Mouse (Mus musculus) erythroblast, embryonic 14.5 days (primary cell): Measurements from ENCODE around the gene Rreb1.

Experiments used
- GATA1 ChIP-seq: IDR thresholded peaks from 2 replicates; pipeline ENCODE4 v1.6.1; 2012; ENCODE audit warnings: low read length, inconsistent platforms, mixed read lengths
- TAL1 ChIP-seq: IDR thresholded peaks from 3 replicates; pipeline ENCODE4 v1.6.1; 2012; ENCODE audit warnings: low read length, inconsistent platforms, mixed read lengths

DNA sequence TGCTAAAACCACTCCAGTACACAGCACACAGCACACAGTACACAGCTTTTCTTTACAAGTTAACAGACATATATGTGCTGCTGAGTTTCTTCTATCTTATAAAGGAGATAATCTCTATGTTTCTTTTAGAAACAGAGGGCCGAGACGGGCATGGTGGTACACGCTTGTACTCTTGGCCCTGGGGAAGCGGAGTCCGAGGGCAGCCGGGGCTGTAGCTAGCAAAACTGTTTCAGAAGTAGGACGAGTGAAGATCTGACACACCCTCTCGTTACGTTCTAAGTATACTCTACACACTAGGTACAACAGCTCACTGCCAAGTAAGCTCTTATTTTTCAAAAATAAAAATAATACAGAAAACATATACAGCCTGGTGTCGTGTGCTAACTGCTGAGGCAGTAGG, 202.1 kb downstream of the Rreb1 start:
- TF ChIP-seq TAL1 (no peak), GATA1 (no peak)
